Mouse (Mus musculus): ENCODE measurements around the gene Simc1. TPM values are rescaled to one million over a fixed set of nuclear protein-coding genes. Genes with fewer than 3 reads are reported as not detected.
A peak's percentile ranks its signal among the peaks of the same experiment; 100 is the strongest.

Gene Simc1
- polyA plus RNA-seq, 1 experiment from 2014 or later = 27.2 TPM

DNA sequence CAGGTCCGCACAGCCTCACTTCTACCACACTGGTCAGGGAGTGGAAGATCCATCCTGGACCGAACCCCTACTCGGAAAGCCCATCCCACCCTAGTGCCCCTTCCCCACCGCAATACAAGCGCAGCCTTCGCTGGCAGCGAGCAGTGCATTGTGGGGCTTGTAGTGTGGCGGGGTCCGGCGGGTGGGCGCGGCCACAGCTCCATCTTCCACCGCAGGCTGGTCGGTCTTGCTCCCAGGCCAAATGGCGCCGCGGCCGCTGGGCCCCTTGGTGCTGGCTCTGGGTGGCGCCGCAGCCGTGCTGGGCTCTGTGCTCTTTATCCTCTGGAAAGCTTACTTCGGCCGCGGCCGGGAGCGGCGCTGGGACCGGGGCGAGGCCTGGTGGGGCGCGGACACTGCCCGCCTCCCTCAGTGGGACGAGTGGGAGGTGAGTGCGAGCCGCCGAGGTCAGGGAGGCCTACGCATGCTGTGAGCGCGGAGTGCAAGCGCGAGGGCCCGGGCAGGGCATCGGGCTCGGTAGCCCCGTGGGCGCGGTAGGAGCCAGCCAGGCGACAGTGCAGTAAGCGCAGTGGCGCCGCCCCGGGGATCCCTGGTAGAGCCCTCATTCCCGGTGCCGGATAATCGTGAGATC is 71.4 kb downstream of the Simc1 start, which contains the start of gene Arl10:
Gene Arl10 (plus strand): TSS at position 162 of the 628 bp plus-strand sequence.
- Histone ChIP-seq H3K4me2 (replicated peaks) (peak within 1 kb of the TSS; percentile 75), H3K9me3 (ENCODE audit: control insufficient read depth, low read length) (no peaks in the 10 kb centered on the region), H3K9ac (peak within 1 kb of the TSS; percentile 95), H3K27me3 (ENCODE audit: control insufficient read depth, insufficient read depth, low read length) (no peaks in the 10 kb centered on the region), H3K36me3 (replicated peaks; ENCODE audit: control insufficient read depth, insufficient read depth) (peaks cover 29% of the 10 kb centered on the region), H3K4me3 (replicated peaks; ENCODE audit: low read length) (peak within 1 kb of the TSS; percentile 88), H3K27ac (peak within 1 kb of the TSS; percentile 75; the same call in 1 of the 2 replicates), H3K4me1 (replicated peaks; ENCODE audit: control insufficient read depth, insufficient read depth, low read length) (peaks cover 18% of the 10 kb centered on the region)
- peak; percentile 77 for DNase-seq (ENCODE audit: low spot score)
- peak; percentile 92 for ATAC-seq (ENCODE audit: low FRiP score)
- WGBS = under 1% methylated on average over 55 of the region's 55 CpGs

GRCm38 (mm10) chr13:54575489-54575888 is 71.9 kb downstream of the Simc1 start:
- Histone ChIP-seq H3K27me3 (ENCODE audit: control insufficient read depth, insufficient read depth, low read length) (no peaks in the 10 kb centered on the region), H3K4me3 (replicated peaks; ENCODE audit: low read length) (peak overlapping the region; percentile 88), H3K9ac (peak overlapping the region; percentile 95), H3K27ac (0 out of 2 replicates have a peak overlapping the region, but pooled peaks have one; percentile 75), H3K9me3 (ENCODE audit: control insufficient read depth, low read length) (no peaks in the 10 kb centered on the region), H3K4me2 (replicated peaks) (peak overlapping the region; percentile 75), H3K4me1 (replicated peaks; ENCODE audit: control insufficient read depth, insufficient read depth, low read length) (peaks cover 18% of the 10 kb centered on the region), H3K36me3 (replicated peaks; ENCODE audit: control insufficient read depth, insufficient read depth) (peaks cover 33% of the 10 kb centered on the region)
- WGBS = 3% methylated on average over 19 of the region's 19 CpGs
- ATAC-seq (ENCODE audit: low FRiP score) (no peak), DNase-seq (ENCODE audit: low spot score) (no peak)

GRCm38 (mm10) chr13:54577652-54578507 is 74.3 kb downstream of the Simc1 start:
- Histone ChIP-seq H3K9ac (no peak overlapping the region), H3K4me2 (replicated peaks) (no peak overlapping the region), H3K27me3 (ENCODE audit: control insufficient read depth, insufficient read depth, low read length) (no peaks in the 10 kb centered on the region), H3K27ac (no peak overlapping the region), H3K9me3 (ENCODE audit: control insufficient read depth, low read length) (no peaks in the 10 kb centered on the region), H3K36me3 (replicated peaks; ENCODE audit: control insufficient read depth, insufficient read depth) (peaks cover 55% of the 10 kb centered on the region), H3K4me3 (replicated peaks; ENCODE audit: low read length) (no peak overlapping the region), H3K4me1 (replicated peaks; ENCODE audit: control insufficient read depth, insufficient read depth, low read length) (peaks cover 18% of the 10 kb centered on the region)
- 83% methylated on average over 21 of the region's 21 CpGs for WGBS
- DNase-seq (ENCODE audit: low spot score) (no peak), ATAC-seq (ENCODE audit: low FRiP score) (no peak)

DNA sequence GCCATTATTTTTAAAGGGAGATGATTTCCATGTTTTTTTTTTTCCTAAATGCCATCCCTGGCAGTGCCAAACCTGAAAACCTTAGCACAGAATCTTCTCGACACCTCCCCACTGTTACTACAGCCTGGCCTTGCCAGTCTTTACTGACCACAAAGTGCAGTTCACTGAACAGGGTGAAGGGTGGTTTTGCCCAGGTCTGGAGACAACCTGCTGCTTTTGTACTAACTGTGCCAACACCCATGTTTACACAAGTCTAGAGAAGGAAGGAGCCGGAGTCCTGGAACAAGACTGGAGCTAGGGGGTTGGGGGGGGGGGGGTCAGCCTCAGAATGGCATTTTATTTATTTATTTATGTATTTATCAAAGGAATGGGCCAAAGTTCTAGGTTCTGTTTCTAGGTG is 77.8 kb downstream of the Simc1 start:
- H3K36me3 ChIP-seq (replicated peaks; ENCODE audit: control insufficient read depth, insufficient read depth) = peaks cover 89% of the 10 kb centered on the region
- no peak for ATAC-seq (ENCODE audit: low FRiP score)
- no peaks in the 10 kb centered on the region for H3K27me3 ChIP-seq (ENCODE audit: control insufficient read depth, insufficient read depth, low read length)
- WGBS = 85% methylated on average over 2 of the region's 2 CpGs
- H3K9me3 ChIP-seq (ENCODE audit: control insufficient read depth, low read length) = no peaks in the 10 kb centered on the region
- H3K27ac ChIP-seq = no peak overlapping the region
- no peak overlapping the region for H3K4me2 ChIP-seq (replicated peaks)
- no peak overlapping the region for H3K9ac ChIP-seq
- H3K4me3 ChIP-seq (replicated peaks; ENCODE audit: low read length) = no peak overlapping the region
- H3K4me1 ChIP-seq (replicated peaks; ENCODE audit: control insufficient read depth, insufficient read depth, low read length) = peaks cover 8% of the 10 kb centered on the region
- no peak for DNase-seq (ENCODE audit: low spot score)

GRCm38 (mm10) chr13:54582126-54582525 is 78.5 kb downstream of the Simc1 start:
- Histone ChIP-seq H3K9ac (no peak overlapping the region), H3K9me3 (ENCODE audit: control insufficient read depth, low read length) (no peaks in the 10 kb centered on the region), H3K4me1 (replicated peaks; ENCODE audit: control insufficient read depth, insufficient read depth, low read length) (peaks cover 3% of the 10 kb centered on the region; the same call in 1 of the 2 replicates), H3K4me3 (replicated peaks; ENCODE audit: low read length) (no peak overlapping the region), H3K27me3 (ENCODE audit: control insufficient read depth, insufficient read depth, low read length) (no peaks in the 10 kb centered on the region), H3K27ac (no peak overlapping the region), H3K36me3 (replicated peaks; ENCODE audit: control insufficient read depth, insufficient read depth) (peaks cover 89% of the 10 kb centered on the region), H3K4me2 (replicated peaks) (no peak overlapping the region)
- no peak for DNase-seq (ENCODE audit: low spot score)
- WGBS = 65% methylated on average over 10 of the region's 10 CpGs
- ATAC-seq (ENCODE audit: low FRiP score) = no peak

DNA sequence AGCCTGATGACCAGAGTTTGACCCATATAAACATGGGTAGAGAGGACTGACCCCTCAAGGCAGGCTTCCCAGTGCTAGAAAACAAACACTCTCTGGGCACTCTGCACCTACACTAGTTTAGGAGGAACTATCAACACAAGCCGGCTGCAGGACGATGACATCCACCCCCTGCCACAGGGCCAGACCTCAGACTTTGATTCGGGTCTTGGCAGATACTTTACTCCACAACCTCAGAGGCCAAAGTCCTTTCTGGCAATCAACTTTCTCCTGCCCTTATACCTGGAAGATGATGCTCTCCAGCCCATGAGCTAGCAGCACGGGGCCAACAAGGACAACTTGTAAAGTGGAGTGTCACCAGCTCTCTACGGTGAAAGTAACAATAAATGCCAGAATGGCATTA is 79.3 kb downstream of the Simc1 start:
- no peaks in the 10 kb centered on the region for H3K27me3 ChIP-seq (ENCODE audit: control insufficient read depth, insufficient read depth, low read length)
- H3K9ac ChIP-seq = no peak overlapping the region
- peaks cover 89% of the 10 kb centered on the region for H3K36me3 ChIP-seq (replicated peaks; ENCODE audit: control insufficient read depth, insufficient read depth)
- no peaks in the 10 kb centered on the region for H3K9me3 ChIP-seq (ENCODE audit: control insufficient read depth, low read length)
- no peak for DNase-seq (ENCODE audit: low spot score)
- ATAC-seq (ENCODE audit: low FRiP score) = no peak
- H3K27ac ChIP-seq = no peak overlapping the region
- peaks cover 2% of the 10 kb centered on the region; the same call in 1 of the 2 replicates for H3K4me1 ChIP-seq (replicated peaks; ENCODE audit: control insufficient read depth, insufficient read depth, low read length)
- H3K4me3 ChIP-seq (replicated peaks; ENCODE audit: low read length) = no peak overlapping the region
- no peak overlapping the region for H3K4me2 ChIP-seq (replicated peaks)
- WGBS = 96% methylated on average over 5 of the region's 5 CpGs

GRCm38 (mm10) chr13:54585831-54586230 is 82.3 kb downstream of the Simc1 start:
- Histone ChIP-seq H3K27me3 (ENCODE audit: control insufficient read depth, insufficient read depth, low read length) (no peaks in the 10 kb centered on the region), H3K4me1 (replicated peaks; ENCODE audit: control insufficient read depth, insufficient read depth, low read length) (peaks cover 10% of the 10 kb centered on the region; the same call in 1 of the 2 replicates), H3K27ac (no peak overlapping the region), H3K9me3 (ENCODE audit: control insufficient read depth, low read length) (no peaks in the 10 kb centered on the region), H3K4me3 (replicated peaks; ENCODE audit: low read length) (no peak overlapping the region), H3K36me3 (replicated peaks; ENCODE audit: control insufficient read depth, insufficient read depth) (peaks cover 71% of the 10 kb centered on the region), H3K4me2 (replicated peaks) (no peak overlapping the region), H3K9ac (no peak overlapping the region)
- WGBS = 92% methylated on average over 11 of the region's 11 CpGs
- DNase-seq (ENCODE audit: low spot score) = no peak
- no peak for ATAC-seq (ENCODE audit: low FRiP score)

GRCm38 (mm10) chr13:54589414-54589995 is 85.9 kb downstream of the Simc1 start:
- H3K36me3 ChIP-seq (replicated peaks; ENCODE audit: control insufficient read depth, insufficient read depth) = peaks cover 49% of the 10 kb centered on the region
- WGBS = 2% methylated on average over 24 of the region's 24 CpGs
- no peak overlapping the region for H3K27ac ChIP-seq
- no peaks in the 10 kb centered on the region for H3K9me3 ChIP-seq (ENCODE audit: control insufficient read depth, low read length)
- ATAC-seq (ENCODE audit: low FRiP score) = no peak
- H3K9ac ChIP-seq = peak overlapping the region; percentile 80
- peaks cover 23% of the 10 kb centered on the region for H3K4me1 ChIP-seq (replicated peaks; ENCODE audit: control insufficient read depth, insufficient read depth, low read length)
- H3K27me3 ChIP-seq (ENCODE audit: control insufficient read depth, insufficient read depth, low read length) = no peaks in the 10 kb centered on the region
- no peak for DNase-seq (ENCODE audit: low spot score)
- peak overlapping the region; percentile 64 for H3K4me3 ChIP-seq (replicated peaks; ENCODE audit: low read length)
- H3K4me2 ChIP-seq (replicated peaks) = peak overlapping the region; percentile 70
